Mouse (Mus musculus) lung, embryonic 16.5 days (tissue): Measurements from ENCODE around the gene Knop1. TPM values are rescaled to one million over a fixed set of nuclear protein-coding genes. Genes with fewer than 3 reads are reported as not detected.
A peak's percentile ranks its signal among the peaks of the same experiment; 100 is the strongest.

ENCODE experiments used
- ATAC-seq: fragments of 200-750 bp; cut with Nextera tagmentation; 2 replicates; pipeline ENCODE4 v1.8.0; 2017; ENCODE audit warnings: low read depth, mild to moderate bottlenecking, moderate library complexity
- H3K27ac ChIP-seq: fragments of 300-500 bp; sonication (generic); 2 replicates; pipeline ENCODE4 v1.5.1; 2014; ENCODE audit warnings: mild to moderate bottlenecking, control low read depth, low read length
- H3K27me3 ChIP-seq: fragments of 300-500 bp; sonication (generic); 2 replicates; pipeline ENCODE4 v1.6.1; 2014; ENCODE audit warnings: low read depth, low read length, mixed read lengths; ENCODE audit not compliant: control insufficient read depth, insufficient read depth
- H3K36me3 ChIP-seq: fragments of 300-500 bp; sonication (generic); 2 replicates; pipeline ENCODE4 v1.6.1; 2014; ENCODE audit warnings: low read length; ENCODE audit not compliant: control insufficient read depth, insufficient read depth
- H3K4me1 ChIP-seq: fragments of 300-500 bp; sonication (generic); replicated peaks from 2 replicates; pipeline ENCODE4 v1.6.1; 2014; ENCODE audit warnings: low read length, mixed read lengths; ENCODE audit not compliant: control insufficient read depth, insufficient read depth
- H3K4me2 ChIP-seq: fragments of 300-500 bp; sonication (generic); 2 replicates; pipeline ENCODE4 v1.6.1; 2014; ENCODE audit warnings: low read depth, low read length, control low read depth
- H3K4me3 ChIP-seq: fragments of 300-500 bp; sonication (generic); 2 replicates; pipeline ENCODE4 v1.5.1; 2014; ENCODE audit warnings: mild to moderate bottlenecking, low read length, control low read depth
- H3K9ac ChIP-seq: fragments of 300-500 bp; sonication (generic); 2 replicates; pipeline ENCODE4 v1.6.1; 2014; ENCODE audit warnings: low read length, control low read depth
- H3K9me3 ChIP-seq: fragments of 300-500 bp; sonication (generic); 2 replicates; pipeline ENCODE4 v1.6.1; 2016; ENCODE audit warnings: low read length; ENCODE audit not compliant: control insufficient read depth
- WGBS: fragments of 180-500 bp; shearing (Covaris S2); extraction: QIAGEN DNeasy Blood & Tissue Kit; methylation state at CpG from one replicate; pipeline ENCODE4 v1.1.7; 2014; 5-methylcytosine and 5-hydroxymethylcytosine counted together
- polyA plus RNA-seq: library from polyadenylated mRNA; unstranded; fragments of >200 nt; fragmentation: Nextera tagmentation; extraction: Ambion mirVana; gene quantifications from 2 replicates; pipeline ENCODE4 v1.2.1, GENCODE M21; 2015

Knop1 gene
- polyA plus RNA-seq, 1 experiment from 2014 or later = 84.7 TPM

DNA sequence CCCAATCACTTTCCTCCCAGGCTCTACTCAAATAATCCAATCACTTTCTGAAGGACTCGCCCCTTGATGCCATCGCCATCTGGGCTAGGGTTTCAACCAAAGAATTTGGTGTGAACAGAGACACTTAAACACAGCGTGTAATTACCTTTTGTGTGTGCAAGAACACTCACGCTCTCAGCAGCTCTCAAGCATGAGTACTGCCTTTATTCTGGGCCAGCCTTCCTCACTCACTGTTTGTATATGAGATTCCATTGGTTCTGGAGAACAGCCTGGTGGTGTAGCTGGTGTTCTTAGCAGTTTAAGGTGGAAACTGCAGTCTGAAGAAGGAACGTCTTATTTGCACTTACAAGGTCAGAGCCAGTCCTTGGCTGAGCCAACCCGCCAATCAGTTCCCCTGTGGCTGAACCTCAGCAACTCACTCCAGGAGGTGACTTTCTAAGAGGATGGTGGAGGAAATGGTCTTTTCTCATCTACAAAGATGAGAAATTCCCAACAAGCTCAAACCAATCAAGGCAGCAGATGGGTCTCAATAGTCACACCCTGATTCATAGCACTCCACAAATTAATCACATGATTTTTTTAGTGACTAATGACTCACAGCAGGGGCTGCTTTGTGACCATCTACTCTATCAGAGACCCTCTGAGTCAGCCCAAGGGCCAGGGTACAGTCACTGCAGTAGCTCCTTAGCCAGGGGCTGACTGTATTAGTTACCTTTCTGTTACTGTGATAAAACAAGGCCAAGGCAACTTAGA lies 31.4 kb upstream of the Knop1 start:
- Histone ChIP-seq H3K36me3 (no peaks in the 10 kb centered on the region), H3K4me1 (peaks cover 7% of the 10 kb centered on the region; the same call in 1 of the 2 replicates), H3K27me3 (no peaks in the 10 kb centered on the region), H3K4me3 (no peak overlapping the region), H3K4me2 (no peak overlapping the region), H3K27ac (peak overlapping the region; percentile 87), H3K9ac (no peak overlapping the region), H3K9me3 (no peaks in the 10 kb centered on the region)
- ATAC-seq = peak; percentile 85
- WGBS = 51% methylated on average over 6 of the region's 6 CpGs

- Histone ChIP-seq H3K27ac (no peak overlapping the region), H3K9ac (no peak overlapping the region), H3K27me3 (no peaks in the 10 kb centered on the region), H3K4me3 (no peak overlapping the region), H3K4me1 (peaks cover 7% of the 10 kb centered on the region; the same call in 1 of the 2 replicates), H3K9me3 (no peaks in the 10 kb centered on the region), H3K36me3 (no peaks in the 10 kb centered on the region), H3K4me2 (no peak overlapping the region)
- 76% methylated on average over 4 of the region's 4 CpGs for WGBS
- no peak for ATAC-seq
Measured at GRCm38 (mm10) chr7:118884969-118885368, 28.9 kb upstream of the Knop1 start.

DNA sequence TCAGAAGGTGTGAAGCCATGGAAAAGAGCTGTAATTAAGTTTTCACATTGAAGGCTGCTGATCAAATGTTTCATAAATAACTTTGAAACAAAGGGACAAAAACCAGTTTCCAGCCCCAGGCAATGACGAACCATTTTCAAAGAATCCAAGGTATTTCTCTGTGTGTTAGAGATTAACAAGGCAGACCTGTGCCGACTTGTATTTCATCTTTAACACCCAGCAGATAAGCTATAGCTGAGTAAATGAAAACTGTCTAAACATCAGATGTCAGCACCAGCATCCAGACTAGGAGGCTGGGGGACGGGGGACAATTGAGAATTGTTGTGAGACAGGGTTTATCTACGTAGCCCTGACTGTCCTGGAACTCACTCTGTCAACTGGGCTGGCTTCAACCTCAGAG lies 27.9 kb upstream of the Knop1 start:
- 46% methylated on average over 4 of the region's 4 CpGs for WGBS

GRCm38 (mm10) chr7:118879466-118880029 lies 23.5 kb upstream of the Knop1 start:
- H3K9ac ChIP-seq = no peak overlapping the region
- H3K4me2 ChIP-seq = no peak overlapping the region
- H3K36me3 ChIP-seq = no peaks in the 10 kb centered on the region
- no peaks in the 10 kb centered on the region for H3K4me1 ChIP-seq
- WGBS = 89% methylated on average over 3 of the region's 3 CpGs
- no peaks in the 10 kb centered on the region for H3K27me3 ChIP-seq
- no peak for ATAC-seq
- no peak overlapping the region for H3K27ac ChIP-seq
- H3K9me3 ChIP-seq = no peaks in the 10 kb centered on the region
- no peak overlapping the region for H3K4me3 ChIP-seq

More for the DNA sequence above, 27.9 kb upstream of the Knop1 start:
- ATAC-seq = no peak
- Histone ChIP-seq H3K4me1 (peaks cover 7% of the 10 kb centered on the region; the same call in 1 of the 2 replicates), H3K9me3 (no peaks in the 10 kb centered on the region), H3K27me3 (no peaks in the 10 kb centered on the region), H3K4me2 (no peak overlapping the region), H3K36me3 (no peaks in the 10 kb centered on the region), H3K27ac (no peak overlapping the region), H3K9ac (no peak overlapping the region), H3K4me3 (no peak overlapping the region)

DNA sequence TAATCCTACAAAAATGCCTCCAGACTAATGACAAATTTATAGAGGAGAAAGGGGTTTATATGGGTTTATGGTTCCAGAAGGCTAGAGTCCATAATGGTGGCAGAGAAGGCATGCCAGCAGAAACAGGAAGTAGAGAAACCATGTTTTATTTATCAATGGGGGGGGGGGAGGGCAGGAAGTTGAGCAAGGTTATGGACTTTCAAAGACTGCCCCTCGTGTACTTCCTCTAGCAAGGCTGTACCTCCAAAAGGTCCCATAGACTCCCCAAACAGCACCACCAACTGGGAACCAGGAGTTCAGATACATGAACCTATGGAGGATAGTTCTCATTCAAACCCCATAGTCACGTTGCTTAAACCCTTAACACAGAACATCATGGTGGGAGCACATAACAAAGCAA lies 9.3 kb upstream of the Knop1 start:
- ATAC-seq = no peak
- Histone ChIP-seq H3K9ac (no peak overlapping the region), H3K27ac (no peak overlapping the region), H3K4me1 (no peaks in the 10 kb centered on the region), H3K9me3 (no peaks in the 10 kb centered on the region), H3K27me3 (no peaks in the 10 kb centered on the region), H3K4me2 (no peak overlapping the region), H3K36me3 (no peaks in the 10 kb centered on the region), H3K4me3 (no peak overlapping the region)
- WGBS = 65% methylated on average over 2 of the region's 2 CpGs

DNA sequence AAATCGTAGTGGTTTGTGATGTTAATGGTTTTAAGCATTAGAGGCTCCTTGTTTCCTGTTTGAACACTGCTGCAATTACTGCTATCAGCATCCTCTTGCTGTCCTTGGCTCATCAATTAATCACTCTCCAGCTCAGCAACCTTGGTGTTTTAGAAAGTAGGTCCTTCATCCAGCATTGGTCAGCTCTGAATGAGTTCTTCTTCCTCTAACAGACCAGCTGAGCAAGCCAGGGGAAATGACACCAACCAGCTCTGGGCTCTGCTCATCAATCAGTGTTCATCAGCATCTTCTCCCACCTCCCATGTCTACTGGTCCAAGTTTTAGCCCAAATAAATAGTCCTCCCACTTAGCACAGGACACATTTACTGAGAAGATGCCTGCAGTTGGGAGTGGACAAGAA lies 2.6 kb upstream of the Knop1 start:
- Histone ChIP-seq H3K4me1 (peaks cover 11% of the 10 kb centered on the region), H3K4me2 (no peak overlapping the region), H3K9ac (no peak overlapping the region), H3K36me3 (no peaks in the 10 kb centered on the region), H3K27ac (no peak overlapping the region), H3K9me3 (no peaks in the 10 kb centered on the region), H3K4me3 (no peak overlapping the region), H3K27me3 (no peaks in the 10 kb centered on the region)
- WGBS = 63% methylated on average over 1 of the region's 1 CpGs
- ATAC-seq = no peak

GRCm38 (mm10) chr7:118855171-118855876 lies 730 bp downstream of the Knop1 start, which contains the start of gene Iqck:
Gene Iqck (plus strand): TSS chr7:118855752.
- Histone ChIP-seq H3K27ac (peak within 1 kb of the TSS; percentile 71), H3K9ac (peak within 1 kb of the TSS; percentile 82), H3K36me3 (peaks cover 7% of the 10 kb centered on the region), H3K9me3 (no peaks in the 10 kb centered on the region), H3K4me2 (peak within 1 kb of the TSS; percentile 88), H3K4me3 (peak within 1 kb of the TSS; percentile 87), H3K27me3 (no peaks in the 10 kb centered on the region), H3K4me1 (peaks cover 15% of the 10 kb centered on the region)
- WGBS = under 1% methylated on average over 52 of the region's 57 CpGs
- ATAC-seq = peak; percentile 98

GRCm38 (mm10) chr7:118854606-118855005 lies 1.4 kb downstream of the Knop1 start:
- no peak for ATAC-seq
- no peaks in the 10 kb centered on the region for H3K9me3 ChIP-seq
- 5% methylated on average over 3 of the region's 3 CpGs for WGBS
- H3K27ac ChIP-seq = no peak overlapping the region
- peaks cover 7% of the 10 kb centered on the region for H3K36me3 ChIP-seq
- peak overlapping the region; percentile 88 for H3K4me2 ChIP-seq
- no peaks in the 10 kb centered on the region for H3K27me3 ChIP-seq
- H3K9ac ChIP-seq = peak overlapping the region; percentile 82
- H3K4me3 ChIP-seq = peak overlapping the region; percentile 87
- H3K4me1 ChIP-seq = peaks cover 22% of the 10 kb centered on the region

- H3K4me3 ChIP-seq = no peak overlapping the region
- H3K9me3 ChIP-seq = no peaks in the 10 kb centered on the region
- H3K9ac ChIP-seq = no peak overlapping the region
- 77% methylated on average over 4 of the region's 4 CpGs for WGBS
- H3K36me3 ChIP-seq = peaks cover 16% of the 10 kb centered on the region
- no peak overlapping the region for H3K27ac ChIP-seq
- H3K4me2 ChIP-seq = no peak overlapping the region
- peaks cover 28% of the 10 kb centered on the region for H3K4me1 ChIP-seq
- no peak for ATAC-seq
- no peaks in the 10 kb centered on the region for H3K27me3 ChIP-seq
Measured at GRCm38 (mm10) chr7:118852611-118853010, 3.4 kb downstream of the Knop1 start.
